Mouse (Mus musculus) midbrain, postnatal 0 days (tissue): ENCODE results near the gene Olfr818. TPM values are rescaled to one million over a fixed set of nuclear protein-coding genes. Genes with fewer than 3 reads are reported as not detected.
"Not testable (repeated sequence)": the region's sequence is repeated elsewhere in the genome, so short reads cannot be mapped to it uniquely, and the experiment has no call there.

Source experiments
- ATAC-seq: fragments of 200-750 bp; cut with Nextera tagmentation; 2 replicates; pipeline ENCODE4 v1.8.0; 2017; ENCODE audit warnings: moderate number of reproducible peaks, mild to moderate bottlenecking, moderate TSS enrichment, moderate library complexity; ENCODE audit not compliant: low FRiP score
- DNase-seq: peaks from one replicate; pipeline ENCODE4 v3.0.0-alpha.2; 2015; ENCODE audit warnings: low spot score
- H3K27ac ChIP-seq: fragments of 300-500 bp; sonication (generic); 2 replicates; pipeline ENCODE4 v1.5.1; 2014; ENCODE audit warnings: low read depth, mild to moderate bottlenecking, low read length, mixed read lengths
- H3K27me3 ChIP-seq: fragments of 300-500 bp; sonication (generic); 2 replicates; pipeline ENCODE4 v1.6.1; 2014; ENCODE audit warnings: low read length, control low read depth, mixed read lengths; ENCODE audit not compliant: insufficient read depth
- H3K36me3 ChIP-seq: fragments of 300-500 bp; sonication (generic); 2 replicates; pipeline ENCODE4 v1.6.1; 2014; ENCODE audit warnings: low read length, control low read depth, mixed read lengths; ENCODE audit not compliant: insufficient read depth
- H3K4me1 ChIP-seq: fragments of 300-500 bp; sonication (generic); 2 replicates; pipeline ENCODE4 v1.6.1; 2014; ENCODE audit warnings: mild to moderate bottlenecking, control low read depth, antibody characterized with exemption, low read length, mixed read lengths; ENCODE audit not compliant: insufficient read depth
- H3K4me2 ChIP-seq: fragments of 300-500 bp; sonication (generic); 2 replicates; pipeline ENCODE4 v1.6.1; 2014; ENCODE audit warnings: low read depth, mild to moderate bottlenecking, low read length, mixed read lengths; ENCODE audit not compliant: poor library complexity, severe bottlenecking
- H3K4me3 ChIP-seq: fragments of 300-500 bp; sonication (generic); 2 replicates; pipeline ENCODE4 v1.5.1; 2014; ENCODE audit warnings: low read depth, mild to moderate bottlenecking, low read length, moderate library complexity
- H3K9ac ChIP-seq: fragments of 300-500 bp; sonication (generic); replicated peaks from 2 replicates; pipeline ENCODE4 v1.6.1; 2014; ENCODE audit warnings: mild to moderate bottlenecking, low read length, moderate library complexity, mixed read lengths; ENCODE audit not compliant: poor library complexity, severe bottlenecking
- H3K9me3 ChIP-seq: fragments of 300-500 bp; sonication (generic); 2 replicates; pipeline ENCODE4 v1.6.1; 2016; ENCODE audit warnings: low read length, control low read depth
- CTCF ChIP-seq: IDR thresholded peaks from 2 replicates; pipeline ENCODE4 v1.5.1; 2016; ENCODE audit warnings: antibody characterized with exemption, mild to moderate bottlenecking
- WGBS: fragments of 180-500 bp; shearing (Covaris S2); extraction: QIAGEN DNeasy Blood & Tissue Kit; methylation state at CpG from one replicate; pipeline ENCODE4 v1.1.7; 2014; 5-methylcytosine and 5-hydroxymethylcytosine counted together
- polyA plus RNA-seq: library from polyadenylated mRNA; unstranded; fragments of >200 nt; fragmentation: Nextera tagmentation; extraction: Ambion mirVana; gene quantifications from 2 replicates; pipeline ENCODE4 v1.2.1, GENCODE M21; 2015
- total RNA-seq: library from RNA; depleted of rRNA; stranded (reverse); fragments of >200 nt; gene quantifications from 2 replicates; pipeline ENCODE4 v1.2.3, GENCODE M21; 2014; rRNA removed

The Olfr818 gene
- total and polyA plus RNA-seq, 2 experiments from 2014 or later, result not detected

DNA sequence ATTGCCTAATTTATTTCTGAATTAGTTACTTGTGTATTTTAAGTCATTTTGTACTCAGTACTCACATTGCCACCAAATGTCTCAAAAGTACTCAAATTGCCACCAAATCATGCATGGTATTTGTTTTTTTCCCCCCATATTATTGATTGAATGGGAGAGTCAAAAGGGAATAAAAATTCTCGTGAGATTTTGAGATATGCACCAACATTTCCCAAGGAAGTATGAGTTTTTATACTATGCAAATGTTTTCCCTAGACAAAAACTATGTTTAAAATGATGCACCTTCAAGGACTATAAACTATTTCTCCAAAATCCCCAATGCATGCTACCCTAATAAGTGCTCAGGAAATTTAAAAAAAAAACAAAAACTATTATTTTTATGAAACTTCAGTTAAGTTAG, 33.4 kb downstream of the Olfr818 start, which contains the start of gene Olfr816:
Olfr816 (minus strand) TSS at position 101 of the 400 bp plus-strand sequence.
- no peaks in the 10 kb centered on the region for H3K9me3 ChIP-seq
- H3K9ac ChIP-seq, result no peak within 1 kb of the TSS
- no peak within 1 kb of the TSS for H3K4me2 ChIP-seq
- ATAC-seq (no peak), DNase-seq (no peak)
- H3K27ac ChIP-seq, result no peak within 1 kb of the TSS
- 61% methylated on average over 1 of the region's 1 CpGs for WGBS
- no peak within 1 kb of the TSS for H3K4me3 ChIP-seq
- H3K4me1 ChIP-seq, result no peaks in the 10 kb centered on the region
- H3K27me3 ChIP-seq, result no peaks in the 10 kb centered on the region
- H3K36me3 ChIP-seq, result no peaks in the 10 kb centered on the region
- no peak for TF ChIP-seq CTCF

DNA sequence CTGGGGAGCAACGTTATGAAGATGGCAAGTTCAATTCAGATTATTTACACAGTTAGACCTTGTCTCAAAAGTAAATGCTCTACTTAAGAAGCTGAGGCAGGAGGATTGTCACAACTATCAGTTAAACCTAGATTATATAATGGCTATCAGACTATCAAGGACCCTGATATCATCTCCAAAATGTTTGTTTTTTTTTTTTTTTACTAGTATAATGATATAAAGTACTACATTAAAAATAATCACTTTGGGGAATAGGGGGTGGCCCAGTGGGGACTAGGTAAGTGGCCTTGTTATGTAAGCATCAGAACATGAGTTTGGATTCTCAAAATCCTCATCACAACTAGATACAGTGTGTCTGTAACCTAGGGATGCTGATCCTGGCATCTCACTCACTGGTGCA, 43.1 kb downstream of the Olfr818 start, which contains the start of gene Olfr815:
Olfr815 (minus strand) TSS at position 101 of the 400 bp plus-strand sequence.
- not testable (repeated sequence) for H3K27me3 ChIP-seq, H3K4me1 ChIP-seq, H3K9me3 ChIP-seq, H3K9ac ChIP-seq, H3K36me3 ChIP-seq, H3K27ac ChIP-seq, ATAC-seq, H3K4me2 ChIP-seq, H3K4me3 ChIP-seq, DNase-seq
- WGBS, result no CpG with 5 or more reads among the region's 1 CpGs

Other genes starting within 250 kb of the Olfr818 start
- not detected in 2 replicates for gene Olfr804, start 245.9 kb downstream of the Olfr818 start, total RNA-seq
- not detected in 2 replicates for gene Olfr804, start 245.9 kb downstream of the Olfr818 start, polyA plus RNA-seq
- gene Olfr805, start 219.7 kb downstream of the Olfr818 start, total RNA-seq, result not detected in 2 replicates
- not detected in 2 replicates for gene Olfr805, start 219.7 kb downstream of the Olfr818 start, polyA plus RNA-seq
- not detected in 2 replicates for gene Olfr806, start 207.2 kb downstream of the Olfr818 start, total RNA-seq
- not detected in 2 replicates for gene Olfr806, start 207.2 kb downstream of the Olfr818 start, polyA plus RNA-seq
- not detected in 2 replicates for gene Olfr807, start 191.3 kb downstream of the Olfr818 start, total RNA-seq
- gene Olfr807, start 191.3 kb downstream of the Olfr818 start, polyA plus RNA-seq, result not detected in 2 replicates
- gene Olfr808, start 183.6 kb downstream of the Olfr818 start, total RNA-seq, result not detected in 2 replicates
- gene Olfr808, start 183.6 kb downstream of the Olfr818 start, polyA plus RNA-seq, result not detected in 2 replicates
- gene Olfr809, start 174.5 kb downstream of the Olfr818 start, total RNA-seq, result not detected in 2 replicates
- not detected in 2 replicates for gene Olfr809, start 174.5 kb downstream of the Olfr818 start, polyA plus RNA-seq
- gene Olfr810, start 154.2 kb downstream of the Olfr818 start, total RNA-seq, result not detected in 2 replicates
- gene Olfr810, start 154.2 kb downstream of the Olfr818 start, polyA plus RNA-seq, result not detected in 2 replicates
- gene Olfr811, start 144.7 kb downstream of the Olfr818 start, total RNA-seq, result not detected in 2 replicates
- not detected in 2 replicates for gene Olfr811, start 144.7 kb downstream of the Olfr818 start, polyA plus RNA-seq
- gene Olfr812, start 103.0 kb downstream of the Olfr818 start, total RNA-seq, result not detected in 2 replicates
- not detected in 2 replicates for gene Olfr812, start 103.0 kb downstream of the Olfr818 start, polyA plus RNA-seq
- not detected in 2 replicates for gene Olfr813, start 93.7 kb downstream of the Olfr818 start, total RNA-seq
- gene Olfr813, start 93.7 kb downstream of the Olfr818 start, polyA plus RNA-seq, result not detected in 2 replicates
- not detected in 2 replicates for gene Olfr814, start 69.2 kb downstream of the Olfr818 start, total RNA-seq
- gene Olfr814, start 69.2 kb downstream of the Olfr818 start, polyA plus RNA-seq, result not detected in 2 replicates
- gene Olfr815, start 43.2 kb downstream of the Olfr818 start, total RNA-seq, result not detected in 2 replicates
- not detected in 2 replicates for gene Olfr815, start 43.2 kb downstream of the Olfr818 start, polyA plus RNA-seq
- gene Olfr816, start 33.5 kb downstream of the Olfr818 start, total RNA-seq, result not detected in 2 replicates
- gene Olfr816, start 33.5 kb downstream of the Olfr818 start, polyA plus RNA-seq, result not detected in 2 replicates
- gene Olfr819, start 18.2 kb upstream of the Olfr818 start, total RNA-seq, result not detected in 2 replicates
- not detected in 2 replicates for gene Olfr819, start 18.2 kb upstream of the Olfr818 start, polyA plus RNA-seq
- gene Olfr247, start 27.0 kb upstream of the Olfr818 start, total RNA-seq, result not detected in 2 replicates
- not detected in 2 replicates for gene Olfr247, start 27.0 kb upstream of the Olfr818 start, polyA plus RNA-seq
- not detected in 2 replicates for gene Gm10310, start 36.0 kb upstream of the Olfr818 start, total RNA-seq
- gene Gm10310, start 36.0 kb upstream of the Olfr818 start, polyA plus RNA-seq, result not detected in 2 replicates
- gene Olfr820, start 63.5 kb upstream of the Olfr818 start, total RNA-seq, result not detected in 2 replicates
- gene Olfr820, start 63.5 kb upstream of the Olfr818 start, polyA plus RNA-seq, result not detected in 2 replicates
- gene Olfr821, start 81.2 kb upstream of the Olfr818 start, total RNA-seq, result not detected in 2 replicates
- not detected in 2 replicates for gene Olfr821, start 81.2 kb upstream of the Olfr818 start, polyA plus RNA-seq
- gene Olfr822, start 122.1 kb upstream of the Olfr818 start, total RNA-seq, result not detected in 2 replicates
- gene Olfr822, start 122.1 kb upstream of the Olfr818 start, polyA plus RNA-seq, result not detected in 2 replicates
- not detected in 2 replicates for gene Olfr823, start 166.3 kb upstream of the Olfr818 start, total RNA-seq
- gene Olfr823, start 166.3 kb upstream of the Olfr818 start, polyA plus RNA-seq, result not detected in 2 replicates
- not detected in 2 replicates for gene Olfr824, start 180.9 kb upstream of the Olfr818 start, total RNA-seq
- not detected in 2 replicates for gene Olfr824, start 180.9 kb upstream of the Olfr818 start, polyA plus RNA-seq
- gene Olfr825, start 217.7 kb upstream of the Olfr818 start, total RNA-seq, result not detected in 2 replicates
- gene Olfr825, start 217.7 kb upstream of the Olfr818 start, polyA plus RNA-seq, result not detected in 2 replicates
- gene Olfr826, start 235.1 kb upstream of the Olfr818 start, total RNA-seq, result not detected in 2 replicates
- not detected in 2 replicates for gene Olfr826, start 235.1 kb upstream of the Olfr818 start, polyA plus RNA-seq